Mouse (Mus musculus) stomach, embryonic 16.5 days (tissue): ENCODE measurements around the gene Fam69a. TPM values are rescaled to one million over a fixed set of nuclear protein-coding genes. Genes with fewer than 3 reads are reported as not detected.

Experiments
- ATAC-seq: fragments of 200-750 bp; cut with Nextera tagmentation; 2 replicates; pipeline ENCODE4 v1.8.0; 2017; ENCODE audit warnings: moderate number of reproducible peaks, moderate TSS enrichment; ENCODE audit not compliant: insufficient read depth, low FRiP score
- H3K27ac ChIP-seq: fragments of 300-500 bp; sonication (generic); 2 replicates; pipeline ENCODE4 v1.5.1; 2014; ENCODE audit warnings: low read length
- H3K27me3 ChIP-seq: fragments of 300-500 bp; sonication (generic); 2 replicates; pipeline ENCODE4 v1.6.1; 2014; ENCODE audit warnings: low read length, control low read depth, mixed read lengths; ENCODE audit not compliant: control insufficient read depth, insufficient read depth
- H3K36me3 ChIP-seq: fragments of 300-500 bp; sonication (generic); 2 replicates; pipeline ENCODE4 v1.6.1; 2014; ENCODE audit warnings: low read length; ENCODE audit not compliant: control insufficient read depth, insufficient read depth
- H3K4me1 ChIP-seq: fragments of 300-500 bp; sonication (generic); 2 replicates; pipeline ENCODE4 v1.6.1; 2014; ENCODE audit warnings: low read length, control low read depth, mixed read lengths; ENCODE audit not compliant: control insufficient read depth, insufficient read depth
- H3K4me2 ChIP-seq: fragments of 300-500 bp; sonication (generic); 2 replicates; pipeline ENCODE4 v1.6.1; 2014; ENCODE audit warnings: low read depth, low read length, mixed read lengths
- H3K4me3 ChIP-seq: fragments of 300-500 bp; sonication (generic); replicated peaks from 2 replicates; pipeline ENCODE4 v1.5.1; 2014; ENCODE audit warnings: mild to moderate bottlenecking, low read length
- H3K9ac ChIP-seq: fragments of 300-500 bp; sonication (generic); 2 replicates; pipeline ENCODE4 v1.6.1; 2014; ENCODE audit warnings: low read length
- H3K9me3 ChIP-seq: fragments of 300-500 bp; sonication (generic); replicated peaks from 2 replicates; pipeline ENCODE4 v1.6.1; 2016; ENCODE audit warnings: low read length, control low read depth; ENCODE audit not compliant: control insufficient read depth
- WGBS: fragments of 180-500 bp; shearing (Covaris S2); extraction: QIAGEN DNeasy Blood & Tissue Kit; methylation state at CpG from one replicate; pipeline ENCODE4 v1.1.7; 2014; 5-methylcytosine and 5-hydroxymethylcytosine counted together
- polyA plus RNA-seq: library from polyadenylated mRNA; unstranded; fragments of >200 nt; fragmentation: Nextera tagmentation; extraction: Ambion mirVana; gene quantifications from 2 replicates; pipeline ENCODE4 v1.2.1, GENCODE M21; 2015

The Fam69a gene
- polyA plus RNA-seq, 1 experiment from 2014 or later, result 32.1 TPM

DNA sequence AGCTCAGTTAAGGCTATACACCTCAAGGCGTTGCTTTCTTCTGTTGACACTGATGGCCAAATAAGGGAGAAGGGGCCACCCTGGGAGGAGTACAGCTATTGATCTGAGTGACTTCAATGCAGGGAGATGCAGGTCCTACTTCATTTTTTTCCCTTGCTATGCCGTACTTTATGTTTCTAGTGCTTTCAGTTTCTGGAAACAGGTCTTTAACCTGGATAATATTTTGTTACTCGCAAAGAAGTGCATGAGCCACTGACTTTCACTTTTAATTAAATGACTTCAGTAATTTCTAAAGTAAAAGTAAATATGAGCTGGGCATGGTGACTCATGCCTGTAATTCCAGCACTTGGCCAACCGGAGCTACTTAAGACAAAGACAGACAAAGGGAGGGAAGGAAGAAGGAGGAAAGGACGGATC, 958 bp upstream of the Fam69a start:
- H3K36me3 ChIP-seq, result no peaks in the 10 kb centered on the region
- H3K9me3 ChIP-seq, result no peaks in the 10 kb centered on the region
- peak overlapping the region; percentile 84 for H3K4me3 ChIP-seq
- peak overlapping the region; percentile 86 for H3K9ac ChIP-seq
- WGBS, result 8% methylated on average over 5 of the region's 5 CpGs
- H3K4me2 ChIP-seq, result peak overlapping the region; percentile 63
- ATAC-seq, result no peak
- H3K27me3 ChIP-seq, result no peaks in the 10 kb centered on the region
- 0 out of 2 replicates have a peak, but pooled peaks cover 5% of the 10 kb centered on the region for H3K4me1 ChIP-seq
- H3K27ac ChIP-seq, result peak overlapping the region; percentile 81

DNA sequence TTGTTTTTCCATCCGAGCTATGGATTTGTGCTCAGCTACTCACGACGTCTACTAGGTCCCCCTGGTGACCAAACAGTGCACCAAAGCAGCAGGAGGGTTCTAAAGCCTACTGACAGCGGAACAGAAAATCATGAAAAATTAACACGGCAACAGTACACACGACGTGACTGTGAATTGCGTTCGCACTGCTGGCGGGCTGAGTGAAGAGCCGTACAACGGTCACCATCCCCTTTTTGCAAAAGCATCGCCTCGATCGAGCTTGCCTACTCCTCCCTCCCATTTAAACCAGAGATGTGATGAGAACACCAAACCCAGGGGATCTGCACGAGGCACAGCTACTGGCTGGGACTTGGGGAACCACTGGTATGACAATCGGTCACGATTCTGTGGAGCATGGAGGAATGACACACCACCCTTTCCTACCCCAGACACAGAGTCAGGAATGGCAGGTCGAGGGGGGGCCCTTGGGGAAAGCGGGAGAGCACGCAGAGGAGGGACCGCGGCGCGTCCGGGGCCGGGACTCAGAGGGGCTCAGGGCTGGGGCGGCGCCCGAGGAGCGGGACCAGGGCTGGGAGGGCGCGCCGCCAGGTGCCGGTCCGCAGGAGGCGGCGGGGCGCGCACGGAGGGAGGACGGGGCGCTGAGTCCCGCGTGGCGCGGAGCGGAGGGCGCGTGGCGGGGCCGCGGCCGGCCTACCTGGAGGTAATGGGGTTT, 474 bp downstream of the Fam69a start:
- H3K36me3 ChIP-seq, result no peaks in the 10 kb centered on the region
- H3K27me3 ChIP-seq, result no peaks in the 10 kb centered on the region
- ATAC-seq, result peak; percentile 85
- H3K4me3 ChIP-seq, result peak overlapping the region; percentile 84
- H3K9me3 ChIP-seq, result no peaks in the 10 kb centered on the region
- peak overlapping the region; percentile 88 for H3K4me2 ChIP-seq
- peak overlapping the region; percentile 86 for H3K9ac ChIP-seq
- 0 out of 2 replicates have a peak, but pooled peaks cover 5% of the 10 kb centered on the region for H3K4me1 ChIP-seq
- peak overlapping the region; percentile 89 for H3K27ac ChIP-seq
- WGBS, result under 1% methylated on average over 35 of the region's 54 CpGs

DNA sequence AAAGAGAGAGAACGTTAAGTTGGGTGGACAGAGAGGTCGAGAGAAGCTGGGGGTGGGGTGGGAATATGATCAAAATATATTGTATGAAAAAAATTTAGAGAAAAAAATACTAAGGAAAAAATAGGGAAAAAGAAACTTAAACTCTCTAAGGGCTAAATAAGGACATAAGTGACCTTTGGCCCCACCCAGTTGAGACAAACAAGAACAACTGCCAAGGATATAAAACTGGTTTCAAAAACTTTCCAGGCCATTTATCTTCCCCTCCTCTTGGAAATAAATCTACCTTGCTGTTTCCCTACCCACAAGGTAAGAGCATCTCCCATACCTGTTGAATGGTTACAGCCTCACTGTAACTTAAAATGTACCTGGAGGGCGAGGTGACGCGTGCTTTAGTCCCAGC, 2.9 kb downstream of the Fam69a start:
- 85% methylated on average over 5 of the region's 5 CpGs for WGBS
- H3K4me1 ChIP-seq, result 0 out of 2 replicates have a peak, but pooled peaks cover 5% of the 10 kb centered on the region

DNA sequence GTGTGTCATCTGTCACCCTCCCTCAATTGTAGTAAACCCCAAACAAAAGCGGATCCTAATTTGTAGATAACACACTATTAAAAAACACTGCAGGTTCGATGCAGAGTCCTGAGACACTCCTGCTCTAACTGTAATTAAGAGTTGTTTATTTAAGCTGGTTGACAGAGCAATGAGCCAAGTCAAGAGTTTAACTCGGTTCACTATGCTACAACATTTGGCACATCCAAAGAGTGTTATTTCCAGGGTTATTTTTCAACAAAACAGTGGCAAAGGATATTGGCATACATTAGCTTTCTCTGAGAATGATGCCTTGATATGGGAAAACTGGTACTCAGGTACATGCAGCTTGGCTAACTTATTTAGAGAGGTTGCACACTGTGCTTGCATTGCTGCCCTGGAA, 4.9 kb downstream of the Fam69a start:
- ATAC-seq, result no peak
- WGBS, result 62% methylated on average over 3 of the region's 3 CpGs
- H3K4me1 ChIP-seq, result no peaks in the 10 kb centered on the region
- no peak overlapping the region for H3K9ac ChIP-seq
- no peak overlapping the region for H3K27ac ChIP-seq
- H3K4me3 ChIP-seq, result no peak overlapping the region
- no peak overlapping the region for H3K4me2 ChIP-seq
- no peaks in the 10 kb centered on the region for H3K27me3 ChIP-seq
- H3K36me3 ChIP-seq, result no peaks in the 10 kb centered on the region
- no peaks in the 10 kb centered on the region for H3K9me3 ChIP-seq

More for the DNA sequence above, 2.9 kb downstream of the Fam69a start:
- Histone ChIP-seq H3K9ac (no peak overlapping the region), H3K9me3 (no peaks in the 10 kb centered on the region), H3K36me3 (no peaks in the 10 kb centered on the region), H3K27me3 (no peaks in the 10 kb centered on the region), H3K4me2 (no peak overlapping the region), H3K4me3 (no peak overlapping the region), H3K27ac (no peak overlapping the region)
- no peak for ATAC-seq

DNA sequence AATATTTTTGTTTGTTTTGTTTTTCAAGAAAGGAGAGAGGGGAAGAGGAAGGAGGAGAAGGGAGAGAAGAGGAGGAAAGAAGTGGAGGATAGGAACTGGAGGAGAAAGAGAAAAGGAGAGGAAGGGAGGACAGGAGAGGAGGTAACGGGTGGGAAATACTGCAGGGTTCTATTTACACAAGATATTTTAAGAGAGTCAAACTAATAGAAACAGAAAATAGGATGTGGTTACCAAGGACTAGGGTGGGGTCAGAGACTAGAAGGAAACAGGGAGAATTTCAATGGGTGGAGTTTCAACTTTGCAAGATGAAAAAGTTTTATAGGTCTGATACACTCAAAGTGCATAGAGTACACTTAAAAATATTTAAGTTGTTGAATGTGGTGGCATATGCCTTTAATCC, 7.0 kb downstream of the Fam69a start:
- 70% methylated on average over 1 of the region's 1 CpGs for WGBS
- Histone ChIP-seq H3K27me3 (no peaks in the 10 kb centered on the region), H3K4me1 (no peaks in the 10 kb centered on the region), H3K4me2 (no peak overlapping the region), H3K4me3 (no peak overlapping the region), H3K36me3 (no peaks in the 10 kb centered on the region), H3K27ac (no peak overlapping the region), H3K9me3 (no peaks in the 10 kb centered on the region), H3K9ac (no peak overlapping the region)
- ATAC-seq, result no peak

DNA sequence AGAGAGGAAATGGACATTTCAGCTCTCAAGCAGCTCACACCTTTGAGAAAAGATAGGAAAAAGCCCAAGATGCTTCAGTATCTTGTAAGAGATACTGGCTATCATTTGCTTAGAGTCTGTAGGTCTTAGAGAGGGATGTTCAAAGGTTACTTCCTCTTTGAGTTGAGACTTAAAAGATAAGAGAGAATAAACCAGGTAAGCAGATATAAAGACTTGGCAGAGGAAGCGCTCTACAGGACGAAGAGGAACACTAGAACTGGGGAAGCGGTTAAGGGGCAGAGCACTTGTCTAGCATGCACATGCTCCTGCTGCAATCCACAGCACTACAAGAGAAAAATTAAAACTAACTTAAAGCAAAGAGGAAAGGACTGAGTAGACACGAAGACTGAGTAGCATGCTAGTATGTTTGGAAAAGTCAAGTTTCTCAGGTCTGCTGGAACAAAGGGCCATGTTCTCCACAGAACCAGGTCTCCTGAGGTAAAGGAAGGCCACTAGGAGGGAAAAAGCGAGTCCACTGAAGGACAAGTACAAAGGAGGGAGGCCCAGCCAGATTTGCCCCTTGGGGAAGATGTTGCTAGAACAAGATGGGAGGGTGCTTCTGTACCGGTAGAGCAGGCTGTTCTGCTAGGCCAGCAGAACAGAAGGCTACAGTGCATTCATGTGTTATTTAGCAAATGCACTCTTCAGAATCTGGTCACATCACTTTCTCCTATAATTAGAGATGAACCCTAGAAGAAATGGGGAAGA, 8.4 kb downstream of the Fam69a start:
- H3K9ac ChIP-seq, result no peak overlapping the region
- no peak for ATAC-seq
- H3K9me3 ChIP-seq, result no peaks in the 10 kb centered on the region
- 80% methylated on average over 6 of the region's 6 CpGs for WGBS
- H3K36me3 ChIP-seq, result no peaks in the 10 kb centered on the region
- no peak overlapping the region for H3K4me2 ChIP-seq
- H3K27ac ChIP-seq, result 0 out of 2 replicates have a peak overlapping the region, but pooled peaks have one; percentile 12
- 0 out of 2 replicates have a peak, but pooled peaks cover under 1% of the 10 kb centered on the region for H3K4me1 ChIP-seq
- no peaks in the 10 kb centered on the region for H3K27me3 ChIP-seq
- H3K4me3 ChIP-seq, result no peak overlapping the region

DNA sequence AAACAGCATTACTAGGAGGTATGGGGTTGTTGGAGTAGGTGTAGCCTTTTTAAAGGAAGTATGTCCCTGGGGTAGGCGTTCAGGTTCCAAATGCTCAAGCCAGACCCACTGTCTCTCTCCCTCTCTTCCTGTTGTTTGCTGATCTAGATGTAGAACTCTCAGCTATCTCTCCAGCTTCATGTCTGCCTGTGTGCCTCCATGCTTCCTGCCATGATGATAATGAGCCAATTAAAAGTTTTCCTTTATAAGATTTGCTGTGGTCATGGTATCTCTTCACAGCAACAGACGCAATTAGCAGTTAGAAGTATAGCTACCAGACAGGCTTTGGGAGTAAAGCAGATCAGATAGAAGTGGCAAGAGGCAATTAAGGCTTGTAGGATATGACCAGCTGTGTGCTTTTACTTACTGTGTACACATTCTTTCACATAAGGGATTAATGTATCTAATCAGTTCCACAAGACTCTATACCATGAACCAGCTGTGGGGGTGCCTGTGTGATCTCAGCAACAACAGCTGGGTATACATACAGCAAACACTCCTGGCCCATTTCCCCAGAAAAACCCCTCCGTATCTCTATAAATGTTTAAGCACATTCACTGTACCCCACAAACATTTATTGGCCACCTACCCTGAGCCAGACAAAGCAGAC, 9.1 kb downstream of the Fam69a start:
- no peak overlapping the region for H3K4me2 ChIP-seq
- H3K27ac ChIP-seq, result 0 out of 2 replicates have a peak overlapping the region, but pooled peaks have one; percentile 12
- H3K36me3 ChIP-seq, result no peaks in the 10 kb centered on the region
- H3K9ac ChIP-seq, result no peak overlapping the region
- H3K27me3 ChIP-seq, result no peaks in the 10 kb centered on the region
- no peak overlapping the region for H3K4me3 ChIP-seq
- 0 out of 2 replicates have a peak, but pooled peaks cover 7% of the 10 kb centered on the region for H3K4me1 ChIP-seq
- 49% methylated on average over 3 of the region's 3 CpGs for WGBS
- H3K9me3 ChIP-seq, result no peaks in the 10 kb centered on the region
- peak; percentile 62; the same call in 1 of the 2 replicates for ATAC-seq

DNA sequence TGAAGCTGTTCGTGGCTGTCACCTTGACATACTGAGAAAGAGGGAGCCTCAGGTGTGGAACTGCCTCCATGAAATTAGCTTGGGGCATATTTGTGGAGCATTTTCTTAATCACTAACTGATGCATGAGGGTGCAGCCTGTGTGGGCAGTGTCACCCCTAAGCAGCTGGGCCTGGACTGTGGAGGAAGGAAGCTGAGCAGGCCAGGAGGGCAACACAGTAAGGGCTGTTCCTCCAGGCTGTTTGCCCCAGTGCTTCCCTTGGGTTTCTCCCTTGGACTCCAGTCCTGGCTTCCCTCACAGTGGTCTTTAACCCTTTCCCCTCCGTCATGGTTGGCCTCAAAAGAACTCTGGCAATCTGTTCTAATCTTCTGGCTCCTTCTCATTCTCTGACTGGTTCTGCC, 13.6 kb downstream of the Fam69a start:
- H3K36me3 ChIP-seq, result no peaks in the 10 kb centered on the region
- H3K4me3 ChIP-seq, result no peak overlapping the region
- H3K4me1 ChIP-seq, result 0 out of 2 replicates have a peak, but pooled peaks cover 8% of the 10 kb centered on the region
- no peak overlapping the region for H3K4me2 ChIP-seq
- no peak overlapping the region for H3K27ac ChIP-seq
- ATAC-seq, result no peak
- no peaks in the 10 kb centered on the region for H3K27me3 ChIP-seq
- no peak overlapping the region for H3K9ac ChIP-seq
- H3K9me3 ChIP-seq, result no peaks in the 10 kb centered on the region
- WGBS, result 69% methylated on average over 2 of the region's 2 CpGs
